Mouse (Mus musculus) urinary bladder, postnatal 4 days (tissue): ENCODE data around the gene Tmem126a.
A peak's percentile ranks its signal among the peaks of the same experiment; 100 is the strongest.

Experiments used
- DNase-seq, 2 experiments: peaks; one replicate each; pipeline ENCODE4 v3.0.0; 2021 to 2022; ENCODE audit warnings: low spot score in 2 of 2

Gene Tmem126a

GRCm38 (mm10) chr7:90456845-90457468 lies at the start of gene Tmem126a:
Tmem126a (minus strand) TSS chr7:90457229.
- peak; percentile 76 to 84 for DNase-seq

DNA sequence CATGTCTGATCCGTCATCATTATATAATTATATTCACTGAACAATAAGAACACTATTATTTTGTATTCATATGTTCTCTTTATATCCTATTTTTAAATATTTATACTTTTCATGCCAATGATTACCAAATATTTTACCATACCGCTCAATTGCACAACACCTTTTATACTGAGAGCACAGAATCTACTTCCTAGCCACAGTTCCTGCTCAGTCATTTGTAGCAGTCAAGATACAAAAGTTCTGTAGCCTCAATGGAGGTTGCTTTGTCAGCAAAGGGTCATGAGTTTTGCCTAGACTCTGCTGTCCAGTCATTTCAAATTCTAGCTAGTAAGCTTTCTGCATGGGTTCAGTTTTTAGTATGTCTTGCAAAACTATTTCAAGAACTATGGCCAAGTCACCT lies 25.6 kb upstream of the Tmem126a start:
- DNase-seq, result no peak

- no peak for DNase-seq
Observed at GRCm38 (mm10) chr7:90476313-90477245, 19.6 kb upstream of the Tmem126a start, which contains the start of gene Dlg2. Dlg2 (plus strand) TSS chr7:90476672.

GRCm38 (mm10) chr7:90475793-90476312 lies 18.8 kb upstream of the Tmem126a start, which contains the start of gene Tmem126b:
Tmem126b (minus strand) TSS chr7:90476001.
- DNase-seq, result peak; percentile 98

GRCm38 (mm10) chr7:90473511-90473910 lies 16.5 kb upstream of the Tmem126a start:
- no peak for DNase-seq

DNA sequence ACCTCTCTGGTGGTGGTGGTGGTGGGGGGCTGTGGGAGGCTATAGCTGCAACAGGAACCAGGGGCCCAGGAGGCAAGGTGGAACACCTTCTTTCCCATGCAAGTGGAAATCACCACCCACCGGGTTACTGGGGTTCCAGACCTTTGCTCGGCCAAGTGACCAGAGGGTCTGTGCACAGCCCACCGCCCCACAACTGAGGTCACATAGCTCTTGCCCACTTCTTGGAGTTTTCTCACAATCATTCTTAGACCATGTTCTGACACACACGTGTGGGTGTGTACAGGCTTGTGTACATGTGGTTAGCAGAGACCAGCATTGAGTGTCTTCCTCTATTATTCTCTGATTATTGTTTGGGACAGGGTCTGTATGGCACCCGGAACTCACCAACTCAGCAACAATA lies 4.4 kb upstream of the Tmem126a start:
- no peak for DNase-seq

GRCm38 (mm10) chr7:90460930-90461329 lies 3.9 kb upstream of the Tmem126a start:
- DNase-seq, result peak in 1 of 2 experiments; percentile 58

GRCm38 (mm10) chr7:90460330-90460729 lies 3.3 kb upstream of the Tmem126a start:
- DNase-seq, result no peak

GRCm38 (mm10) chr7:90457517-90457916 lies 488 bp upstream of the Tmem126a start:
- no peak for DNase-seq

DNA sequence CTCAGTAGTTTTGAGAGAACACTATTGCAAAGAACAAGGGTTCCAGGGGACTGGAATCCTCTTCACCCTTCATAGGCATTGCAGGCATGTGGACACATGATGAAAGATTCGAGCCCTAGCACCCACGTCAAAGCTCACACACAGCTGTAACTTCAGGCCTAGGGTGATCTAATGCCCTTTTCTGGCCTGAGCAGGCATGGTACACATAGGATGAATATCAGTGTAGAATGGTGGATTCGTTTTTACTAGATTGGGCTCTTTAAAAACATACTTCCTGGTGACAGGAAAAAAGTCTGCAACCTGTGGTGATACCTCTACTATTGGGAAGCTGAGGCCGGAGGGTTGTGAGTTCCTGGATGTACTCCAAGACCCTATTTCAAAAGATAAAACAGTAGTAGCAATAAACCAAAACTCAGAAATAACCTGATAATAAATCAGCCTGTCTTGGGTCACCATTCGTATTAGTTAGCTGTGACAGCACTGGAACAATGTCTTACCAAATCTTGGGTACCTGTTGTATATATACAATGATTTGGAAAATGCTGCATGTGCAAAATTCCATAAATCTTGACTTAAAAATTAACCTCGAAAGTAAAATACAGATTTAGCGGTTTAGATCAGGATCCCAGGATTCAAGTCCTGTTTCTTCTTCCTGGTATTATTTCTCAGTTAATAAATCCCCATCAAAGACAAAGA lies 732 bp downstream of the Tmem126a start:
- no peak for DNase-seq

GRCm38 (mm10) chr7:90444206-90444605 lies 12.8 kb downstream of the Tmem126a start:
- DNase-seq, result no peak

- peak; percentile 75 to 78 for DNase-seq
Observed at GRCm38 (mm10) chr7:90443101-90444091, 13.6 kb downstream of the Tmem126a start.

DNA sequence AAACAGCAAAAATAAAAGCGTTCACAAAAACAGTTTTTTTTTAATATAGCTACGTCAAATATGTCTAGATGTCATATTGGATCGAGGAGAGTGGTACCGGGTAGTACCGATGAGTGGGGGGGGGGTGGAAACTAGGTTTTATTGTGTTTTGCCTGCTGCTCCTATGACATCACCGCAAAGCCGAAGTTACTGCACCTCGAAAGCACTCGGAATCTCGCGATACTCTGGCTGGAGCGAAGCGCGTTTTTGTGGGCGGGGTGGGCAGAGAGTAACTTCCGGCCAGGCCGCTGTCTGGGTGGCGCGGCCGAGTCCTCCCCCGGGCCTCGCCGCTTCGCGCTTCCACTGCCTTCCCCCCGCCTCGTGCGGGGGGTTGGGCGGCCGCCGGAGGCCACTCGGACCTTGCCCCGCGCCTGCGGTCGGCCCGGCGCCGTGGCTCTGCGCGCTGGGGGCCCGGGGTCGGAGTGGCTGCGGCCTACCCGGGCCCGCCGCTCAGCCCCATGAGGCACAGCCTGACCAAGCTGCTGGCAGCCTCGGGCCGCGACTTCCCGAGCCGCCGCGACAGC lies 14.4 kb downstream of the Tmem126a start, which contains the start of gene Crebzf:
Gene Crebzf, plus strand, starts transcription at position 212 of the 563 bp plus-strand sequence.
- DNase-seq, result peak; percentile 94 to 96

GRCm38 (mm10) chr7:90442070-90442469 lies 15.0 kb downstream of the Tmem126a start:
- DNase-seq, result no peak

- DNase-seq, result no peak
Observed at GRCm38 (mm10) chr7:90440044-90440443, 17.0 kb downstream of the Tmem126a start.

DNA sequence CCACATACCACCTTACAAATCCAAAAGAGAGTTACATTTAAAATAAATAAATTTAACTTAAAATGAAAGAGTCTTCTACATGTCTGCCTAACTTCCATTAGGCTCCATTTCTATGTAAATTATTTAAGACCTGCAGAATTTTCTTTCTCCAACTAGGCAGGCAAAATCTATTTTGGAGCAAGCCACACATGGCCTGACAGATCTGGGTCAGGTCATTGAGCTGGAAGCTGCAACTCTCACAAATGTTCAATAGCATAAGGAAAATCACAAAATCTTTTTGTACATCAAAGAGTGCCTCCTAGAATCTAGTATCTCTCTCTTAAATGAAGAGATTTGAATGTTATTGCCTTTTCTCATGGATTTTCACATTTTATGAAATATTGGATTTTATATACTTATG lies 24.8 kb downstream of the Tmem126a start:
- no peak for DNase-seq

GRCm38 (mm10) chr7:90427006-90427405 lies 30.0 kb downstream of the Tmem126a start:
- DNase-seq, result peak in 1 of 2 experiments; percentile 23

DNA sequence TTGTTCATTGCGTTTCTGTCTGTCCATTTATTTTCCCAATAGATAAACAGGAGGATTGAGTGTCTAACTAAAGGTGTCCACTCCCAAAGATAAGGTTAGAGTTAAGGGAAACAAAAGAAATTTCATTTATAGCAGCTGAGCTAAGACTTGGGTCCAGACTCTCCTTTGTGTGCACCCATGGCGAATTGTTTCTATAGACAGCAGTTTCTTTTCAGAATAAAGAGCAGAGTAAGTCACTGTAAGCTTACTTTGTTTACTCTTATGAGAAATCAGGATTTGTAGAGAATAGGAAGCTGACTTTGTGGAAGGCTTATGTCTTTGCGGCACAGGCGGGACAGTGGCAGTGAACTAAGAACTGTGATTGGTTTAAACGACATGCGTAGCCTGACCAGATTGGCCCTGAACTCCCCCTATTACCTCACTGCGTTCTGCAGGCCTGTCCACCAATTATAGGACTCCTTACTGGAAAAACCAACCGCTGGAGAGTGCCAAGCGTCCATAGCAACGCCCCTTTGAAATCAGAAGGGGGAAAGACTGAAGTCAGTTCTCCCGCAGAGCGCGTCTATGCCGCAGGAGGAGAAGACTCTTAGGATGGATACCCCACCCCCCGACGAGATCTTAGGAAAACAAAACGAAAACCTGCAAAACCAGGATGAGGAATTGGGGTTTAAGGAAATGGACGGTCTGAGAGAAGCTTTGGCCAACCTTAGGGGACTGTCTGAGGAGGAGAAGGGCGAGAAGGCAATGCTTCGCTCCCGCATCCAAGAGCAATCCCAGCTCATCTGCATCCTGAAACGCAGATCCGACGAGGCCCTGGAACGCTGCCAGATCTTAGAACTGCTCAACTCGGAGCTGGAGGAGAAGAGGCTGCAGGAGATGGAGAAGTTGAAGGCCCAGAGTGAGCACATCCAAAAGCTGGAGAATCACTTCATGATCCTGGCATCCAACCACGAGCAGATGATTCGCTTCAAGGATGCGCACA lies 30.7 kb downstream of the Tmem126a start, which contains the start of gene Ccdc89:
Gene Ccdc89, plus strand, starts transcription at position 558 of the 982 bp plus-strand sequence.
- DNase-seq, result peak; percentile 75 to 78

- DNase-seq, result peak; percentile 28 to 77
Observed at GRCm38 (mm10) chr7:90409934-90410333, 47.1 kb downstream of the Tmem126a start.
